Mouse (Mus musculus): ENCODE measurements around the gene Zfp74. TPM values are rescaled to one million over a fixed set of nuclear protein-coding genes. Genes with fewer than 3 reads are reported as not detected.
A peak's percentile ranks its signal among the peaks of the same experiment; 100 is the strongest.
"Not testable (repeated sequence)": the region's sequence is repeated elsewhere in the genome, so short reads cannot be mapped to it uniquely, and the experiment has no call there.

Gene Zfp74
- total RNA-seq (2021) = 1 to 10 TPM; 5.4 to 6.4 TPM
- long read RNA-seq, experiment 1, partial matches to known transcripts = 3 of 6 reads
- long read RNA-seq, experiment 1, other reads (novel, unspliced or antisense) = 3 of 6 reads
- long read RNA-seq, experiment 2, partial matches to known transcripts = 0 of 9 reads
- long read RNA-seq, experiment 2, other reads (novel, unspliced or antisense) = 9 of 9 reads

- peak; percentile 80 for DNase-seq (ENCODE audit: low spot score)
These were observed at the start of gene Zfp74 for GRCm38 (mm10) chr7:29953513-29954401. Zfp74 (minus strand) TSS chr7:29954089.

- DNase-seq (ENCODE audit: low spot score) = no peak
These were observed 46.7 kb upstream of the Zfp74 start for GRCm38 (mm10) chr7:30000601-30001000.

- no peak for DNase-seq (ENCODE audit: low spot score)
These were observed 41.2 kb upstream of the Zfp74 start for GRCm38 (mm10) chr7:29995134-29995533.

- no peak for DNase-seq (ENCODE audit: low spot score)
These were observed 39.5 kb upstream of the Zfp74 start for GRCm38 (mm10) chr7:29993340-29993739.

GRCm38 (mm10) chr7:29992698-29993097, 38.8 kb upstream of the Zfp74 start:
- DNase-seq (ENCODE audit: low spot score) = no peak

- no peak for DNase-seq (ENCODE audit: low spot score)
These were observed 35.1 kb upstream of the Zfp74 start for GRCm38 (mm10) chr7:29989031-29989430.

GRCm38 (mm10) chr7:29987551-29987950, 33.7 kb upstream of the Zfp74 start:
- no peak for DNase-seq (ENCODE audit: low spot score)

GRCm38 (mm10) chr7:29986101-29986500, 32.2 kb upstream of the Zfp74 start:
- no peak for DNase-seq (ENCODE audit: low spot score)

GRCm38 (mm10) chr7:29983690-29984380, 29.9 kb upstream of the Zfp74 start, which contains the start of gene Zfp568:
Zfp568 (plus strand) TSS chr7:29983955.
- peak; percentile 93 for DNase-seq (ENCODE audit: low spot score)

GRCm38 (mm10) chr7:29983340-29983689, 29.4 kb upstream of the Zfp74 start:
- no peak for DNase-seq (ENCODE audit: low spot score)

- no peak for DNase-seq (ENCODE audit: low spot score)
These were observed 29.0 kb upstream of the Zfp74 start for GRCm38 (mm10) chr7:29982931-29983330.

GRCm38 (mm10) chr7:29982341-29982740, 28.5 kb upstream of the Zfp74 start:
- no peak for DNase-seq (ENCODE audit: low spot score)

GRCm38 (mm10) chr7:29981860-29982259, 28.0 kb upstream of the Zfp74 start:
- no peak for DNase-seq (ENCODE audit: low spot score)

GRCm38 (mm10) chr7:29981455-29981854, 27.6 kb upstream of the Zfp74 start:
- no peak for DNase-seq (ENCODE audit: low spot score)

GRCm38 (mm10) chr7:29980761-29981160, 26.9 kb upstream of the Zfp74 start:
- DNase-seq (ENCODE audit: low spot score) = no peak

- DNase-seq (ENCODE audit: low spot score) = no peak
These were observed 16.8 kb upstream of the Zfp74 start for GRCm38 (mm10) chr7:29970686-29971085.

GRCm38 (mm10) chr7:29965115-29965810, 11.4 kb upstream of the Zfp74 start:
- DNase-seq (ENCODE audit: low spot score) = not testable (repeated sequence)

- no peak for DNase-seq (ENCODE audit: low spot score)
These were observed 5.1 kb upstream of the Zfp74 start for GRCm38 (mm10) chr7:29959004-29959403.

- DNase-seq (ENCODE audit: low spot score) = no peak
These were observed 4.3 kb upstream of the Zfp74 start for GRCm38 (mm10) chr7:29958125-29958724.

- DNase-seq (ENCODE audit: low spot score) = no peak
These were observed 2.4 kb upstream of the Zfp74 start for GRCm38 (mm10) chr7:29956257-29956656.

- DNase-seq (ENCODE audit: low spot score) = peak; percentile 19
These were observed 842 bp upstream of the Zfp74 start for GRCm38 (mm10) chr7:29954731-29955130.

All from gastrocnemius, adult 18-20 months (tissue).